Mouse (Mus musculus) neural tube, embryonic 11.5 days (tissue): ENCODE results near the gene Mink1. TPM values are rescaled to one million over a fixed set of nuclear protein-coding genes. Genes with fewer than 3 reads are reported as not detected.
"Not testable (repeated sequence)": the region's sequence is repeated elsewhere in the genome, so short reads cannot be mapped to it uniquely, and the experiment has no call there.

Source experiments
- ATAC-seq: fragments of 200-750 bp; cut with Nextera tagmentation; 2 replicates; pipeline ENCODE4 v1.8.0; 2017; ENCODE audit warnings: moderate number of reproducible peaks, mild to moderate bottlenecking, moderate TSS enrichment, moderate library complexity; ENCODE audit not compliant: insufficient read depth, low FRiP score, low TSS enrichment
- DNase-seq: peaks from one replicate; pipeline ENCODE4 v3.0.0-alpha.2; 2015; ENCODE audit warnings: low spot score
- H3K27ac ChIP-seq: fragments of 300-500 bp; sonication (generic); 2 replicates; pipeline ENCODE4 v1.5.1; 2014; ENCODE audit warnings: low read depth, mild to moderate bottlenecking, low read length
- H3K27me3 ChIP-seq: fragments of 300-500 bp; sonication (generic); 2 replicates; pipeline ENCODE4 v1.6.1; 2014; ENCODE audit warnings: mild to moderate bottlenecking, low read length, mixed read lengths; ENCODE audit not compliant: control insufficient read depth, insufficient read depth
- H3K36me3 ChIP-seq: fragments of 300-500 bp; sonication (generic); 2 replicates; pipeline ENCODE4 v1.6.1; 2014; ENCODE audit warnings: mild to moderate bottlenecking, low read length, moderate library complexity, mixed read lengths; ENCODE audit not compliant: control insufficient read depth, insufficient read depth
- H3K4me1 ChIP-seq: fragments of 300-500 bp; sonication (generic); 2 replicates; pipeline ENCODE4 v1.6.1; 2014; ENCODE audit warnings: low read length, mixed read lengths; ENCODE audit not compliant: control insufficient read depth, insufficient read depth
- H3K4me2 ChIP-seq: fragments of 300-500 bp; sonication (generic); 2 replicates; pipeline ENCODE4 v1.6.1; 2014; ENCODE audit warnings: low read depth, mild to moderate bottlenecking, moderate library complexity
- H3K4me3 ChIP-seq: fragments of 300-500 bp; sonication (generic); 2 replicates; pipeline ENCODE4 v1.5.1; 2014; ENCODE audit warnings: low read depth, low read length
- H3K9ac ChIP-seq: fragments of 300-500 bp; sonication (generic); 2 replicates; pipeline ENCODE4 v1.6.1; 2014; ENCODE audit warnings: mild to moderate bottlenecking, low read length
- H3K9me3 ChIP-seq: fragments of 300-500 bp; sonication (generic); 2 replicates; pipeline ENCODE4 v1.6.1; 2016; ENCODE audit warnings: low read length; ENCODE audit not compliant: control insufficient read depth
- WGBS: fragments of 180-500 bp; shearing (Covaris S2); extraction: QIAGEN DNeasy Blood & Tissue Kit; methylation state at CpG from one replicate; pipeline ENCODE4 v1.1.7; 2014; 5-methylcytosine and 5-hydroxymethylcytosine counted together
- polyA plus RNA-seq: library from polyadenylated mRNA; unstranded; fragments of >200 nt; fragmentation: Nextera tagmentation; extraction: Ambion mirVana; gene quantifications from 2 replicates; pipeline ENCODE4 v1.2.1, GENCODE M21; 2014

Gene Mink1
- 15.0 and 16.0 TPM in 2 replicates for polyA plus RNA-seq

- Histone ChIP-seq H3K9ac (peak within 1 kb of the TSS; percentile 82), H3K4me1 (peaks cover 31% of the 10 kb centered on the region), H3K4me3 (peak within 1 kb of the TSS; percentile 81), H3K9me3 (no peaks in the 10 kb centered on the region), H3K36me3 (no peaks in the 10 kb centered on the region), H3K4me2 (peak within 1 kb of the TSS; percentile 93), H3K27me3 (no peaks in the 10 kb centered on the region), H3K27ac (peak within 1 kb of the TSS; percentile 56)
- peak; percentile 97 for DNase-seq
- peak; percentile 87 for ATAC-seq
- under 1% methylated on average over 44 of the region's 57 CpGs for WGBS
These were observed at the start of gene Mink1 for GRCm38 (mm10) chr11:70562287-70562994. Mink1 (plus strand) TSS chr11:70562881.

DNA sequence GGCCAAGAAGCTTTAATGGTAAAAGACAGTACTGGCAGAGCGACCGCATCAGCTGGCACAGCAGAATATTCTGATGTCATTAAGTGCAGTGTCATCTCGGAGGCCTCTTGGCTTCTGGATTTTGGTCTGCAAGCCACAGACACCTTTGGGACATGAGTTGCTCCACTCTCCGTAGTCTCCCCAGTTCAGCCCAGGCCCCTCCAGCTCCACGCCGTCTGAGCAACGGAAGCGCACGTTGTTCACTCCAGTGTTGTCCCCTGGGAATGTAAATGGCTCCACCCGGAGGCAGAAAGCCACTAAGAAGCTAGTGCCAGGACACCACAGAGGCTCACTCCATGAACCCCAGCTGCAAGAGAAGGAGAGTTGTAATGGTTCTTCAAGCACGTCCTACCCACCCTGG lies 49.2 kb upstream of the Mink1 start:
- Histone ChIP-seq H3K4me3 (no peak overlapping the region), H3K9me3 (no peaks in the 10 kb centered on the region), H3K4me2 (no peak overlapping the region), H3K9ac (no peak overlapping the region), H3K4me1 (no peaks in the 10 kb centered on the region), H3K27ac (no peak overlapping the region), H3K27me3 (no peaks in the 10 kb centered on the region), H3K36me3 (no peaks in the 10 kb centered on the region)
- WGBS: 57% methylated on average over 11 of the region's 11 CpGs
- DNase-seq (no peak), ATAC-seq (no peak)

GRCm38 (mm10) chr11:70514288-70514687 lies 48.4 kb upstream of the Mink1 start, which contains the start of gene Vmo1:
Vmo1 (minus strand) TSS chr11:70514616.
- no peak within 1 kb of the TSS for H3K4me3 ChIP-seq
- no peak within 1 kb of the TSS for H3K27ac ChIP-seq
- ATAC-seq (no peak), DNase-seq (no peak)
- WGBS: 91% methylated on average over 7 of the region's 7 CpGs
- no peaks in the 10 kb centered on the region for H3K9me3 ChIP-seq
- no peak within 1 kb of the TSS for H3K4me2 ChIP-seq
- H3K27me3 ChIP-seq: no peaks in the 10 kb centered on the region
- no peak within 1 kb of the TSS for H3K9ac ChIP-seq
- no peaks in the 10 kb centered on the region for H3K4me1 ChIP-seq
- no peaks in the 10 kb centered on the region for H3K36me3 ChIP-seq

DNA sequence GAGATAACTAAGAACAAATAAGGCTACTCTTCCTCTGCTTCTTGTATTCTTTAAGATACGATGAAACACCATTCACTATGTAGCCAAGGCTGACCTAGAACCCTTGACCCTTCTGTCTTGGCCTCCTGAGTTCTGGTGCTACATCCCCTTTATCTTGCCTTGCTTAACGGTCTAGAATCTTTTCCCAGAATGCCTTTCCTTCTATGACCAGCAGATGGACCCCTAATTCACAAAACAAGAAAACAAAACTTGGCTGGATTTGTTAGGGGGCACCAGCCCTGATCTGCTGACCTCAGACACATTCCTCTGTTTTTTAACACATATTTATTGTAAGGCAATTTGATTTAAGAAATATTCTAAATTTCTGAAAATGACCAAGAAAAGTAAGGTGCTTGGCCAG lies 46.3 kb upstream of the Mink1 start:
- DNase-seq (peak; percentile 17), ATAC-seq (no peak)
- no peaks in the 10 kb centered on the region for H3K9me3 ChIP-seq
- no peak overlapping the region for H3K9ac ChIP-seq
- whole genome bisulfite sequencing: 26% methylated on average over 2 of the region's 2 CpGs
- no peaks in the 10 kb centered on the region for H3K27me3 ChIP-seq
- no peak overlapping the region for H3K4me3 ChIP-seq
- H3K4me1 ChIP-seq: no peaks in the 10 kb centered on the region
- no peaks in the 10 kb centered on the region for H3K36me3 ChIP-seq
- no peak overlapping the region for H3K27ac ChIP-seq
- no peak overlapping the region for H3K4me2 ChIP-seq

DNA sequence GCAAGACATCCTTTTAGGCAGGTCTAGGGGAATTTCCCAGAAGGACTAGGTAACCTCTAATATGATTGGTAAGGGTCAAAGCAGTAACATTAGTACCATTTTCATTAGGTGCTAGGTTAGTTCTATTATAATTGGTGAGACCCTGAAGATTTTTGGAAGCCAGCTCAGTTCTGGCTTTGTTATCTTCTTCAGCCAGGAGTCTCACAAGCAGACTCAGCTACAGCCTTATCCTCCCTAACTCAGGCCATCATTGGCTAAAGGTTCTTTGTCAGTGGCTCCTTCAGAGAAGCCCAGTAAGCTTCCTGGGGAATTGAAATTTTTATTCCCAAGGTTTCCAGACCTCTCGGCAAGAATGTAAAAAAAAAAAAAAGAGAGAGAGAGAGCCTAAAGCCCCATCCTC lies 44.2 kb upstream of the Mink1 start:
- ATAC-seq (no peak), DNase-seq (no peak)
- Histone ChIP-seq H3K9me3 (no peaks in the 10 kb centered on the region), H3K9ac (no peak overlapping the region), H3K27ac (no peak overlapping the region), H3K4me1 (no peaks in the 10 kb centered on the region), H3K4me3 (no peak overlapping the region), H3K27me3 (no peaks in the 10 kb centered on the region), H3K4me2 (no peak overlapping the region), H3K36me3 (no peaks in the 10 kb centered on the region)
- 43% methylated on average over 1 of the region's 1 CpGs for WGBS

DNA sequence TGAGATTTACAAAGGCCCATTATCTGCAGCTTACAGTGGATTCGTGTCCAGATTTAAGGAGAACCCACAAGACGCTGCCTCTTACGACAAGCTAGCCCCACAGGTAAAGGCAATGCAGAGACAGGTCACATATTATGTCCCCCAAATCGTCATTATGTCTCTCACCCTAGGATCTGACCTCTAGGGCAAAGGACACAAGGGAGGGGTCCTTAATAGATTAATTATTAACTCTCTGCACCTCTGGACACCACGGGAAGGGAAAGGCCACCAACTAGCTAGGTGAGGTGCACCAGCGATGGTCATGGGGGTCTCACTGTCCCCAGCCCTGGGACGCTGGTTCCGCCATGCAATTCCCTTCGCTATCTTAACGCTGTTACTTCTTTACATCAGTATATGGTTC lies 43.8 kb upstream of the Mink1 start, which contains the start of gene Gltpd2:
Gene Gltpd2, plus strand, starts transcription at position 274 of the 400 bp plus-strand sequence.
- peak within 1 kb of the TSS; percentile 59 for H3K9ac ChIP-seq
- no peaks in the 10 kb centered on the region for H3K4me1 ChIP-seq
- H3K36me3 ChIP-seq: no peaks in the 10 kb centered on the region
- peak within 1 kb of the TSS; percentile 37 for H3K4me2 ChIP-seq
- H3K9me3 ChIP-seq: no peaks in the 10 kb centered on the region
- no peaks in the 10 kb centered on the region for H3K27me3 ChIP-seq
- H3K27ac ChIP-seq: no peak within 1 kb of the TSS
- ATAC-seq (no peak), DNase-seq (no peak)
- WGBS: 76% methylated on average over 10 of the region's 10 CpGs
- H3K4me3 ChIP-seq: peak within 1 kb of the TSS; percentile 22; the same call in 1 of the 2 replicates

GRCm38 (mm10) chr11:70520178-70520769 lies 42.4 kb upstream of the Mink1 start:
- H3K9ac ChIP-seq: peak overlapping the region; percentile 59
- H3K36me3 ChIP-seq: no peaks in the 10 kb centered on the region
- ATAC-seq (0 out of 2 replicates have a peak, but pooled peaks have one; percentile 27), DNase-seq (peak; percentile 55)
- WGBS: 10% methylated on average over 41 of the region's 41 CpGs
- peak overlapping the region; percentile 22; the same call in 1 of the 2 replicates for H3K4me3 ChIP-seq
- H3K9me3 ChIP-seq: no peaks in the 10 kb centered on the region
- no peaks in the 10 kb centered on the region for H3K4me1 ChIP-seq
- peak overlapping the region; percentile 37 for H3K4me2 ChIP-seq
- no peaks in the 10 kb centered on the region for H3K27me3 ChIP-seq
- H3K27ac ChIP-seq: no peak overlapping the region

DNA sequence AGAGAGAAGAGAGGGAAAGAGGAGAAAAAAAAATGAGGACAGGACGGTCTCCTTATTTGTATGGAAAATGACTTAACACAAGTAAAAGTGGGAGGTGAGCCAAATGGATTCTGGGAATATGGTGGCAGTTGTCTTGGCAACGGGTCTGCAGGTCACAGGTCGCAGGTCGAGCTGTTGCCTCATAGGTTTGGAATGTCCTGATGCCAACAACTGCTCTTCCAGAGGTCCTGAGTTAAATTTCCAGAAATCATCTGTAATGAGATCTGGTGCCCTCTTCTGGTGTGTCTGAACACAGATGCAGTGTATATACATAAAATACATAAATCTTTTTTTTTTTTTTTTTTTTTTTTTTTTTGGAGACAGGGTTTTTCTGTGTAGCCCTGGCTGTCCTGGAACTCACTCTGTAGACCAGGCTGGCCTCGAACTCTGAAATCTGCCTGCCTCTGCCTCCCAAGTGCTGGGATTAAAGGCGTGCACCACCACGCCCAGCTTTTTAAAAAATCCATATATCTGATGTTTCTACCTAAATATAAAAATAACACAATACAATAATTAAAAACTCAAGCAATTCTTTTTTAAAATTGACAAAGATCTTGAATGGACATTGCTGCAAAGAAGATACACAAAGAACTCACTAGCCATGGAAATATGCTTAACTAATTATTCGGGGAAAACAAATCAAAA lies 39.2 kb upstream of the Mink1 start:
- not testable (repeated sequence) for H3K9me3 ChIP-seq, H3K4me1 ChIP-seq, H3K27me3 ChIP-seq, ATAC-seq, H3K36me3 ChIP-seq, H3K4me3 ChIP-seq, H3K9ac ChIP-seq, H3K27ac ChIP-seq, H3K4me2 ChIP-seq
- WGBS: 93% methylated on average over 8 of the region's 8 CpGs
- DNase-seq: peak; percentile 18
